Mouse (Mus musculus) embryonic facial prominence, embryonic 11.5 days (tissue): ENCODE measurements around the gene Pigs. TPM values are rescaled to one million over a fixed set of nuclear protein-coding genes. Genes with fewer than 3 reads are reported as not detected.

ENCODE experiments used
- ATAC-seq: fragments of 200-750 bp; cut with Nextera tagmentation; replicated peaks from 2 replicates; pipeline ENCODE4 v1.8.0; 2017; ENCODE audit warnings: low read depth; ENCODE audit not compliant: insufficient number of reproducible peaks, low FRiP score, low TSS enrichment
- DNase-seq: peaks from one replicate; pipeline ENCODE4 v3.0.0-alpha.2; 2015; ENCODE audit warnings: low spot score
- H3K27ac ChIP-seq: fragments of 300-500 bp; sonication (generic); replicated peaks from 2 replicates; pipeline ENCODE4 v1.5.1; 2014; ENCODE audit warnings: mild to moderate bottlenecking, low read depth, low read length, control low read depth
- H3K27me3 ChIP-seq: fragments of 300-500 bp; sonication (generic); 2 replicates; pipeline ENCODE4 v1.6.1; 2014; ENCODE audit warnings: mild to moderate bottlenecking, low read length, moderate library complexity, mixed read lengths; ENCODE audit not compliant: control insufficient read depth, insufficient read depth
- H3K36me3 ChIP-seq: fragments of 300-500 bp; sonication (generic); replicated peaks from 2 replicates; pipeline ENCODE4 v1.6.1; 2014; ENCODE audit warnings: low read depth, mild to moderate bottlenecking, low read length, moderate library complexity, mixed read lengths; ENCODE audit not compliant: control insufficient read depth, insufficient read depth
- H3K4me1 ChIP-seq: fragments of 300-500 bp; sonication (generic); 2 replicates; pipeline ENCODE4 v1.6.1; 2014; ENCODE audit warnings: low read length, mixed read lengths; ENCODE audit not compliant: control insufficient read depth, insufficient read depth
- H3K4me2 ChIP-seq: fragments of 300-500 bp; sonication (generic); 2 replicates; pipeline ENCODE4 v1.6.1; 2014; ENCODE audit warnings: low read depth, mild to moderate bottlenecking, control low read depth, low read length, moderate library complexity
- H3K4me3 ChIP-seq: fragments of 300-500 bp; sonication (generic); 2 replicates; pipeline ENCODE4 v1.5.1; 2014; ENCODE audit warnings: low read depth, low read length, control low read depth
- H3K9ac ChIP-seq: fragments of 300-500 bp; sonication (generic); replicated peaks from 2 replicates; pipeline ENCODE4 v1.6.1; 2014; ENCODE audit warnings: mild to moderate bottlenecking, control low read depth, low read length
- H3K9me3 ChIP-seq: fragments of 300-500 bp; sonication (generic); replicated peaks from 2 replicates; pipeline ENCODE4 v1.6.1; 2016; ENCODE audit warnings: mild to moderate bottlenecking, low read length, inconsistent platforms, mixed read lengths; ENCODE audit not compliant: control insufficient read depth
- WGBS: fragments of 180-500 bp; shearing (Covaris S2); extraction: QIAGEN DNeasy Blood & Tissue Kit; methylation state at CpG from one replicate; pipeline ENCODE4 v1.1.7; 2014; 5-methylcytosine and 5-hydroxymethylcytosine counted together
- polyA plus RNA-seq: library from polyadenylated mRNA; unstranded; fragments of >200 nt; fragmentation: Nextera tagmentation; extraction: Ambion mirVana; gene quantifications from 2 replicates; pipeline ENCODE4 v1.2.1, GENCODE M21; 2014

The Pigs gene
- polyA plus RNA-seq, 1 experiment from 2014 or later = 55.4 TPM

DNA sequence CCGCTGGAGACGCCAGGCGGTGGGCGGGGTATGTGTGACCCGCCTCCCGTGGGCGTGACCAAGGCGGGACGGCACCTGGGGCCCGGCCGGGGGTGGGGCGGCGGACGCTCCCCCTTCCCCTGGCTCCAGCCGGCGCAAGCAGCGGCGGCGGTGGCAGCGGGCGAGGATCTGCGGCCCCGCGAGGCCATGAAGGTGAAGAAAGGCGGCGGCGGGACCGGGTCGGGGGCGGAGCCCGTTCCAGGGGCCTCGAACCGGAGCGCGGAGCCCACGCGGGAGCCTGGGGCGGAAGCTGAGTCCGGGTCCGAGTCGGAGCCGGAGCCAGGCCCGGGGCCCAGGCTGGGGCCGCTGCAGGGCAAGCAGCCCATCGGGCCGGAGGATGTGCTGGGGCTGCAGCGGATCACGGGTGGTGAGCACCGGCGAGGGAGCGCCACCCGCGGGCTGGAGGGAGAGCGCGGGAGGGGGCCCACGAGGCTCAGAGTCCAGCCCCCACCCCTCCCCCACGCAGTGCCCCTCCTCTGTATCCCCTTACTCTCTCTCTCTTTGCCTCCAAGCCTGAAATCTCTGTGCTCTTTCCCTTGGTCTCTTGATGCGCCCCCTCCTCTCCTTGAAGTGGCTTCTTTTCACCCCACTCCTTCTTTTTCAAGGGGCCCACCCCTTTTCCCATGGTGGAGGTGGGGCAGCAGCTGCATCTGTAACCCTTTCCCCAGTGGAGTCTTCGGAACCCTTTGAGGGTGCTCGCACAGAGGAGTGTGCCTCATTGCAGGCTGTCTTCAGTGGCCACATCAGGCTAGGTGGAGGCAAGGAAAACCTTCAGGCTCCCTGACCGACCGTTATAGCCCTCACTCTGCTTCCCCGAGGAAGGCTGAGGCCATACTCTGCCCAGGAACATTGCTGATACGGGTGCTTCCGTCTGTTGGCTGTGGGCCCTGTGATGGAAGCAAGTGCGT is 15.4 kb downstream of the Pigs start, which contains the start of gene Unc119:
TSS of gene Unc119 (plus strand) at position 102 of the 947 bp plus-strand sequence.
- peaks cover 7% of the 10 kb centered on the region; the same call in 1 of the 2 replicates for H3K36me3 ChIP-seq
- H3K4me3 ChIP-seq = peak within 1 kb of the TSS; percentile 87
- peak; percentile 67 for ATAC-seq
- peak within 1 kb of the TSS; percentile 79 for H3K4me2 ChIP-seq
- peak within 1 kb of the TSS; percentile 92 for H3K9ac ChIP-seq
- peak; percentile 92 for DNase-seq
- WGBS = 2% methylated on average over 51 of the region's 66 CpGs
- no peaks in the 10 kb centered on the region for H3K9me3 ChIP-seq
- H3K27ac ChIP-seq = peak within 1 kb of the TSS; percentile 83
- no peaks in the 10 kb centered on the region for H3K27me3 ChIP-seq
- H3K4me1 ChIP-seq = peaks cover 6% of the 10 kb centered on the region

DNA sequence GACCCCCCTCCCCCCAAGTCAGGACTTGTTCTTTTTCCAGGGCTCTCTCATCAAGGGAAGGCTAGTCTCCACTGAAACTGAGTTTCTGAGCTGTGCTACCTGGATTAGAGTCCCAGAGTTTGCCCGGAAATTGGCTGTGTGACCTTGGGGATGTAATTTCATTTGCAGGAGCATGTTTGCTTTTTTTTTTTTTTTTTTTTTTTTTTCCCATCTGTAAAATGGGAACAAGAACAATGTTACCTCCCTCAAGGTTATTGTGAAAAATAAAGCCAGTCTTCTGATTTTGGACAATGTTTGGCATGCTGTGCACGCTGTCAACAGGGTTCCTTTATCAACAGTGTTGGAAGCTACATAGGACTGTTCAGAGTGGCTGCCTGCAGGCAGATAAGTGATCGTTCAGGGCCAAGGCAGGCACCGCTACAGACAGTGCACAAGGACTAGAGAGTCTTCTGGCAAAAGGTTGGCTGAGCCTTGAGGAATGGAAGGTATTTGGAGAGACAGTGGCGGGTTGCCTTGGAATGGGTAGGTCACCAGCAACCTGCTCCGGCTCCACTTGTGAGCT is 16.2 kb downstream of the Pigs start:
- Histone ChIP-seq H3K4me2 (peak overlapping the region; percentile 79), H3K27me3 (no peaks in the 10 kb centered on the region), H3K36me3 (peaks cover 7% of the 10 kb centered on the region), H3K27ac (peak overlapping the region; percentile 83), H3K9me3 (no peaks in the 10 kb centered on the region), H3K9ac (peak overlapping the region; percentile 92), H3K4me1 (peaks cover 6% of the 10 kb centered on the region), H3K4me3 (peak overlapping the region; percentile 87)
- no peak for ATAC-seq
- WGBS = 77% methylated on average over 6 of the region's 6 CpGs
- DNase-seq = no peak

DNA sequence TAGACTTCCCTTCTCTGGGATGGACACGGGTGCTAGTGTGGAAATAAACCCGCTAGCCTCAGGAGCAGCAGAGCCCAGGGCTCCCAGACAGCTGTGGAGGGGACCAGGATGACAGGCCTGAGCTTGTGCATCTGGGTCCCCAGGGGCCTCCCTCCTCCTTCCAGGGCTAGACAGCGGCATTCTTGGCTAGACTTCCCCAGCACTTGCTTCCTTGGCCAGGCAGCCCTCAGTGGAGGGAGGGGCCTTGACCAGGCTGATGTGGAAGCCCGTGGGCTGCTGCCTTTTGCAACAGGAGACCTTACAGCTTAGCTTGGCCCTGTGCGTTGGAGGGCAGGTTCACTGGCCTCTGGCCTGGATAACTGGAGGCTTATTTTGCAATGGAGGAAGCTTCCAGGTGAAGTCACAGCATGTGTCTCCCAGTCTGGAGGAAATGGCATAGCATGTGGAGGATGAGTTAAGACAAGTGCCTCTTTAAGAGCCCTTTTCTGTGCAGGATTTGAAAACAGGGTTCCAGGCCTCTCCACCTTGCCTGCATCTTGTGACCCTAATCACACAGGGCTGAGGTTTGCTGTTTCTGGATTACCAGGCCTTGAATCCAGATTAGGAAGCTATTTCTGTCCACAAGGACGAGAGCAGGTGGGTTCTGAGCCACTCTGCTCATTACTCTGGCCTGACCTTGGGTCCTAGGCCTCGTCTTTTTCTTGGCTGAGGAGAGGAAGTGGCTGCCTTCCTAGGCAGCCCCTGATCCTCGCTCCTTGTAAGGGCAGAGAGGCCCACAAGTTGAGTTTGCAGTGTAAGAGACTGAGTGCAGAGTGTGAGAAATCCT is 16.9 kb downstream of the Pigs start:
- Histone ChIP-seq H3K27ac (no peak overlapping the region), H3K9me3 (no peaks in the 10 kb centered on the region), H3K4me3 (no peak overlapping the region), H3K4me1 (peaks cover 6% of the 10 kb centered on the region), H3K4me2 (peak overlapping the region; percentile 27), H3K36me3 (peaks cover 2% of the 10 kb centered on the region), H3K9ac (peak overlapping the region; percentile 34; the same call in 1 of the 2 replicates), H3K27me3 (no peaks in the 10 kb centered on the region)
- 58% methylated on average over 8 of the region's 8 CpGs for WGBS
- DNase-seq (peak; percentile 18), ATAC-seq (no peak)

DNA sequence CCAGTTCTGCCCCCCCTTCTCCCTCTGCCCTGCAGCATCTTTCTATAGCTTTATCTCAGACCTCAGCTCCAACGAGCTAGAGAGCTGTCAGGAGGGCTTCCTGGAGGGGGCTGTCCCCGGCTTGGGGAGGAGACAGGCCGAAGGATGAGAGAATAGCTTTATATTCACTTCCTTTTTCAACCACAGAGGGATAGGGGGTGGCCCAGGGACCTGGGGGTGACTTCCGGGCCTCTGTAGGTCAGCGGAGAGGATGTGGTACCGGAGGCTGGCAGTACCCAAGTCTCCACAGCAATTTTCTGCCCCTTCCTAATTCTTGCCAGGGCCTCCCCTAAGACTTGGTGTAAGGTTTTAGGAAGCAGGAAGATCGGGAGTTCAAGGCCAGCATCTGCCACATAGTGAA is 17.6 kb downstream of the Pigs start:
- ATAC-seq (no peak), DNase-seq (no peak)
- Histone ChIP-seq H3K36me3 (peaks cover 2% of the 10 kb centered on the region), H3K4me2 (no peak overlapping the region), H3K27ac (no peak overlapping the region), H3K9me3 (no peaks in the 10 kb centered on the region), H3K9ac (no peak overlapping the region), H3K4me3 (no peak overlapping the region), H3K27me3 (no peaks in the 10 kb centered on the region), H3K4me1 (peaks cover 6% of the 10 kb centered on the region)
- WGBS = 83% methylated on average over 7 of the region's 7 CpGs

DNA sequence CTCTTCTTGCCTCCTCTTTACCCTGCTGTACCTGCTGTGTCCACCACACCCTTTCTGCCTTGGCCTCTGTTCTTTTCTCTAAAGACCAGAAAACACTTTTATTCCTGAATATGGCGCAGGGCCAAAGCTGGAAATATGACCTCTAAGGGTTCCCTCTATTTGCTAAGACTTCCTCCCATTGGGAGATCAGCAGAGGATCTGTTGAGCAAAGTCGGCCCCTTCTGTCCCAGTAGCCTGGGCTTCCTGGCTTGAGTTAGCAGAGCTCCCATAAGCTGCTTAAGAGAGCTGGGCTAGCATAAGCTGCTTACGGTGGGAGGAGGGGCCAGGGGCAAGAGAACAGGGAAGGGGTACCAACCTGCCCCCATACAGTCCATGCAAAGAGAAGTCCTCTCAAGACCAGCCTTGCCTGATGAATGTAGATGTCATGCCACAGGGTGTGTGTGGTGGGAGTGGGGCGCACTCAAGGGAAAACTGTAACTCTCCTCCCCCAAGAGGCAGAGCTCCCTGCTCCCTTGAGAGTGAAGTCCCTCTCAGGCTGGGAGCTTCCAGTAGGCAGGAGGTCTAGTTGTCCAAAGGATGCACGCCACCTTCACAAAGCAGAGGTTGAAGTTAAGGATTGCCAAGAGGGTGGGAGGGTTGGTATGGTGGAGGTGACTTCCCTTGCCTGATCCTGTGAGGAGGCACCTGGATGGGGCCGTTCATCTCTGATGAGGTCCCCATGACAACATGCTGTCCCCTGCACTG is 18.3 kb downstream of the Pigs start:
- Histone ChIP-seq H3K4me1 (peaks cover 6% of the 10 kb centered on the region), H3K9ac (no peak overlapping the region), H3K4me3 (no peak overlapping the region), H3K9me3 (no peaks in the 10 kb centered on the region), H3K27me3 (no peaks in the 10 kb centered on the region), H3K36me3 (peaks cover 2% of the 10 kb centered on the region), H3K27ac (no peak overlapping the region), H3K4me2 (no peak overlapping the region)
- 78% methylated on average over 6 of the region's 6 CpGs for WGBS
- ATAC-seq = no peak
- DNase-seq = no peak

DNA sequence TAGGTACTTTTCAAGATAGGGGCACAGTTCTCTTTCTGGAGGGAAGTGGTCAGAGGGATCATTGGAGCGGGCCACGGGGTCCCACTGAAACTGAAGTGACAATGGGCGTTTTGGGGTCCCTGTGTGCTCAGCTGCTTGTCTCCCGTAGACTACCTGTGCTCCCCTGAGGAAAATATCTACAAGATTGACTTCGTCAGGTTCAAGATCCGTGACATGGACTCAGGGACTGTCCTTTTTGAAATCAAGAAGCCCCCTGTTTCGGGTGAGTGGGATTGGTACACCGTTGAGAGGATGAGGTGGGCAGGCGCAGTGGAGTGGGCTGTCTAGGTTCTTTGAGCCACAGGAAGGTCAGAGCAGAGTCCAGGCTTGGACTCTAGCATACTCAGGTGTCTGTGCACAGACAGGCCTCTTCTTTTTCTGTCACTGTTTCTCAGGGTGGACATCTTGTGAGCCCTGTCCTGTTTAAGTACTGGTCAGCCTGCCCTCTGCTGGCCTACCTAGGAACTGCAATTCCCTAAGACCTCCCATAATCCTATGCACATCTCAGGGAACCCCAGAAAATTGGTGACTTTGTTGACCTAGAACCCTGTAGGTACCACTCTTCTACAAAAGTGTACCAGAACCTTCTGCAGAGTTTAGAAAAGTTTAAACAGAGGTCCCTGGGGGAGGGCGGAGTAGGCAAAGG is 19.0 kb downstream of the Pigs start:
- no peaks in the 10 kb centered on the region for H3K27me3 ChIP-seq
- H3K36me3 ChIP-seq = peaks cover 2% of the 10 kb centered on the region
- no peak overlapping the region for H3K4me3 ChIP-seq
- no peaks in the 10 kb centered on the region for H3K9me3 ChIP-seq
- ATAC-seq (no peak), DNase-seq (peak; percentile 88)
- no peak overlapping the region for H3K4me2 ChIP-seq
- H3K27ac ChIP-seq = no peak overlapping the region
- H3K4me1 ChIP-seq = peaks cover 6% of the 10 kb centered on the region
- WGBS = 90% methylated on average over 10 of the region's 10 CpGs
- no peak overlapping the region for H3K9ac ChIP-seq

DNA sequence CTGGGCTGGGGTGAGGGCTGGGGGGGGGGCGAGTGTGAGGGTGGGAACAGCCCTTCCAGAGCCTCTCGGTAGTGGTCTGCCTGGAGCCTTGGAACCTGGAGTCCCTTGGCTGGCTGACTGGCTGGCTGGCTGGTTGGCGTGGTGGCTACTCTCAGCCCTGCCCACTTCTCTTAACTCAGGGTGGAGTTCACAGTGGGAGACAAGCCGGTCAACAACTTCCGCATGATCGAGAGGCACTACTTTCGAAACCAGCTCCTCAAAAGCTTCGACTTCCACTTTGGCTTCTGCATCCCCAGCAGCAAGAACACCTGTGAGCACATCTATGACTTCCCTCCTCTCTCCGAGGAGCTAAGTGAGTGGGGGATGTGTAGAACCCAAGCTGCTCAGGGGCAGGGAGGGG is 19.7 kb downstream of the Pigs start:
- Histone ChIP-seq H3K4me2 (no peak overlapping the region), H3K27ac (no peak overlapping the region), H3K27me3 (no peaks in the 10 kb centered on the region), H3K4me3 (no peak overlapping the region), H3K4me1 (peaks cover 6% of the 10 kb centered on the region), H3K9ac (no peak overlapping the region), H3K36me3 (peaks cover 2% of the 10 kb centered on the region), H3K9me3 (no peaks in the 10 kb centered on the region)
- WGBS = 77% methylated on average over 9 of the region's 9 CpGs
- DNase-seq (no peak), ATAC-seq (no peak)
